Mouse (Mus musculus) kidney, embryonic 14.5 days (tissue): ENCODE measurements around the gene Iqgap2. TPM values are rescaled to one million over a fixed set of nuclear protein-coding genes. Genes with fewer than 3 reads are reported as not detected.

Experiments used
- ATAC-seq: fragments of 200-750 bp; cut with Nextera tagmentation; 2 replicates; pipeline ENCODE4 v1.8.0; 2017; ENCODE audit warnings: moderate number of reproducible peaks, mild to moderate bottlenecking, moderate TSS enrichment, moderate library complexity; ENCODE audit not compliant: low FRiP score, low TSS enrichment
- H3K27ac ChIP-seq: fragments of 300-500 bp; sonication (generic); 2 replicates; pipeline ENCODE4 v1.5.1; 2014; ENCODE audit warnings: low read depth, mild to moderate bottlenecking, low read length, moderate library complexity, mixed read lengths
- H3K27me3 ChIP-seq: fragments of 300-500 bp; sonication (generic); 2 replicates; pipeline ENCODE4 v1.6.1; 2014; ENCODE audit warnings: mild to moderate bottlenecking, low read length; ENCODE audit not compliant: control insufficient read depth, insufficient read depth
- H3K36me3 ChIP-seq: fragments of 300-500 bp; sonication (generic); 2 replicates; pipeline ENCODE4 v1.6.1; 2014; ENCODE audit warnings: low read length, mixed read lengths; ENCODE audit not compliant: control insufficient read depth, insufficient read depth
- H3K4me1 ChIP-seq: fragments of 300-500 bp; sonication (generic); 2 replicates; pipeline ENCODE4 v1.6.1; 2014; ENCODE audit warnings: low read length, mixed read lengths; ENCODE audit not compliant: control insufficient read depth, insufficient read depth
- H3K4me2 ChIP-seq: fragments of 300-500 bp; sonication (generic); replicated peaks from 2 replicates; pipeline ENCODE4 v1.6.1; 2014; ENCODE audit warnings: low read depth, mild to moderate bottlenecking, low read length
- H3K4me3 ChIP-seq: fragments of 300-500 bp; sonication (generic); 2 replicates; pipeline ENCODE4 v1.5.1; 2014; ENCODE audit warnings: mild to moderate bottlenecking, low read length
- H3K9ac ChIP-seq: fragments of 300-500 bp; sonication (generic); 2 replicates; pipeline ENCODE4 v1.6.1; 2014; ENCODE audit warnings: low read depth, mild to moderate bottlenecking, low read length, moderate library complexity
- H3K9me3 ChIP-seq: fragments of 300-500 bp; sonication (generic); 2 replicates; pipeline ENCODE4 v1.6.1; 2016; ENCODE audit warnings: low read length; ENCODE audit not compliant: control insufficient read depth
- whole genome bisulfite sequencing: fragments of 180-500 bp; shearing (Covaris S2); extraction: QIAGEN DNeasy Blood & Tissue Kit; methylation state at CpG from one replicate; pipeline ENCODE4 v1.1.7; 2014; 5-methylcytosine and 5-hydroxymethylcytosine counted together
- polyA plus RNA-seq: library from polyadenylated mRNA; unstranded; fragments of >200 nt; fragmentation: Nextera tagmentation; extraction: Ambion mirVana; gene quantifications from 2 replicates; pipeline ENCODE4 v1.2.1, GENCODE M21; 2014

The Iqgap2 gene
- polyA plus RNA-seq, 1 experiment from 2014 or later: 11.2 TPM

GRCm38 (mm10) chr13:95599833-95600359 lies 291.8 kb downstream of the Iqgap2 start:
- no peaks in the 10 kb centered on the region for H3K9me3 ChIP-seq
- H3K9ac ChIP-seq: no peak overlapping the region
- no peaks in the 10 kb centered on the region for H3K4me1 ChIP-seq
- WGBS: 69% methylated on average over 3 of the region's 3 CpGs
- no peaks in the 10 kb centered on the region for H3K27me3 ChIP-seq
- H3K4me2 ChIP-seq: no peak overlapping the region
- H3K27ac ChIP-seq: no peak overlapping the region
- peaks cover 37% of the 10 kb centered on the region for H3K36me3 ChIP-seq
- no peak overlapping the region for H3K4me3 ChIP-seq
- ATAC-seq: no peak

GRCm38 (mm10) chr13:95598232-95598920 lies 293.3 kb downstream of the Iqgap2 start:
- Histone ChIP-seq H3K4me1 (no peaks in the 10 kb centered on the region), H3K27me3 (no peaks in the 10 kb centered on the region), H3K9ac (no peak overlapping the region), H3K4me3 (no peak overlapping the region), H3K9me3 (no peaks in the 10 kb centered on the region), H3K36me3 (peaks cover 22% of the 10 kb centered on the region), H3K27ac (no peak overlapping the region), H3K4me2 (no peak overlapping the region)
- WGBS: 92% methylated on average over 18 of the region's 18 CpGs
- no peak for ATAC-seq

- H3K9me3 ChIP-seq: no peaks in the 10 kb centered on the region
- no peaks in the 10 kb centered on the region for H3K4me1 ChIP-seq
- WGBS: 94% methylated on average over 10 of the region's 10 CpGs
- no peaks in the 10 kb centered on the region for H3K27me3 ChIP-seq
- H3K36me3 ChIP-seq: peaks cover 14% of the 10 kb centered on the region
- H3K9ac ChIP-seq: no peak overlapping the region
- H3K4me2 ChIP-seq: no peak overlapping the region
- no peak for ATAC-seq
- H3K27ac ChIP-seq: no peak overlapping the region
- no peak overlapping the region for H3K4me3 ChIP-seq
These were observed 294.1 kb downstream of the Iqgap2 start for GRCm38 (mm10) chr13:95597578-95597977.

GRCm38 (mm10) chr13:95596689-95597088 lies 295.0 kb downstream of the Iqgap2 start:
- WGBS: 85% methylated on average over 7 of the region's 7 CpGs
- Histone ChIP-seq H3K4me1 (no peaks in the 10 kb centered on the region), H3K9me3 (no peaks in the 10 kb centered on the region), H3K9ac (no peak overlapping the region), H3K36me3 (peaks cover 9% of the 10 kb centered on the region; the same call in 1 of the 2 replicates), H3K4me3 (no peak overlapping the region), H3K4me2 (no peak overlapping the region), H3K27me3 (no peaks in the 10 kb centered on the region), H3K27ac (no peak overlapping the region)
- no peak for ATAC-seq

- no peak overlapping the region for H3K4me2 ChIP-seq
- H3K27ac ChIP-seq: no peak overlapping the region
- H3K36me3 ChIP-seq: peaks cover 1% of the 10 kb centered on the region; the same call in 1 of the 2 replicates
- H3K27me3 ChIP-seq: no peaks in the 10 kb centered on the region
- WGBS: 77% methylated on average over 5 of the region's 5 CpGs
- H3K4me1 ChIP-seq: no peaks in the 10 kb centered on the region
- no peak overlapping the region for H3K9ac ChIP-seq
- H3K9me3 ChIP-seq: no peaks in the 10 kb centered on the region
- no peak overlapping the region for H3K4me3 ChIP-seq
- no peak for ATAC-seq
These were observed 295.8 kb downstream of the Iqgap2 start for GRCm38 (mm10) chr13:95595921-95596320.

- Histone ChIP-seq H3K36me3 (no peaks in the 10 kb centered on the region), H3K9me3 (no peaks in the 10 kb centered on the region), H3K4me2 (no peak overlapping the region), H3K4me1 (no peaks in the 10 kb centered on the region), H3K4me3 (no peak overlapping the region), H3K27me3 (no peaks in the 10 kb centered on the region), H3K27ac (no peak overlapping the region), H3K9ac (no peak overlapping the region)
- WGBS: 79% methylated on average over 7 of the region's 7 CpGs
- no peak for ATAC-seq
These were observed 296.3 kb downstream of the Iqgap2 start for GRCm38 (mm10) chr13:95595411-95595810.

- Histone ChIP-seq H3K4me1 (no peaks in the 10 kb centered on the region), H3K9me3 (no peaks in the 10 kb centered on the region), H3K36me3 (no peaks in the 10 kb centered on the region), H3K4me3 (no peak overlapping the region), H3K27me3 (no peaks in the 10 kb centered on the region), H3K4me2 (no peak overlapping the region), H3K27ac (no peak overlapping the region), H3K9ac (no peak overlapping the region)
- ATAC-seq: no peak
- 83% methylated on average over 10 of the region's 10 CpGs for WGBS
These were observed 298.9 kb downstream of the Iqgap2 start for GRCm38 (mm10) chr13:95592860-95593259.

- H3K36me3 ChIP-seq: no peaks in the 10 kb centered on the region
- no peak for ATAC-seq
- H3K4me3 ChIP-seq: no peak overlapping the region
- H3K4me1 ChIP-seq: no peaks in the 10 kb centered on the region
- 90% methylated on average over 3 of the region's 3 CpGs for WGBS
- no peak overlapping the region for H3K4me2 ChIP-seq
- no peaks in the 10 kb centered on the region for H3K9me3 ChIP-seq
- no peak overlapping the region for H3K27ac ChIP-seq
- H3K27me3 ChIP-seq: no peaks in the 10 kb centered on the region
- H3K9ac ChIP-seq: no peak overlapping the region
These were observed 300.1 kb downstream of the Iqgap2 start for GRCm38 (mm10) chr13:95591606-95592005.

- H3K36me3 ChIP-seq: no peaks in the 10 kb centered on the region
- no peak overlapping the region for H3K9ac ChIP-seq
- H3K27ac ChIP-seq: no peak overlapping the region
- no peak for ATAC-seq
- H3K4me1 ChIP-seq: no peaks in the 10 kb centered on the region
- 87% methylated on average over 4 of the region's 4 CpGs for WGBS
- H3K27me3 ChIP-seq: no peaks in the 10 kb centered on the region
- no peak overlapping the region for H3K4me3 ChIP-seq
- no peaks in the 10 kb centered on the region for H3K9me3 ChIP-seq
- H3K4me2 ChIP-seq: no peak overlapping the region
These were observed 304.1 kb downstream of the Iqgap2 start for GRCm38 (mm10) chr13:95587628-95588027.
